Mouse (Mus musculus) ES-E14 (cell line): ENCODE measurements around the gene Meig1.

Experiments used
- CHD2 ChIP-seq: IDR thresholded peaks from 2 replicates; pipeline ENCODE4 v1.6.1; 2014; ENCODE audit warnings: mild to moderate bottlenecking, low read depth, low read length, inconsistent platforms
- HCFC1 ChIP-seq: IDR thresholded peaks from 2 replicates; pipeline ENCODE4 v1.6.1; 2012; ENCODE audit warnings: low read length, inconsistent platforms, borderline replicate concordance; ENCODE audit not compliant: insufficient read depth
- MAFK ChIP-seq: IDR thresholded peaks from 2 replicates; pipeline ENCODE4 v1.6.1; 2014; ENCODE audit warnings: mild to moderate bottlenecking, low read depth, low read length, inconsistent platforms; ENCODE audit not compliant: insufficient read depth
- ZC3H11A ChIP-seq: IDR thresholded peaks from 2 replicates; pipeline ENCODE4 v1.6.1; 2012; ENCODE audit warnings: low read depth, mild to moderate bottlenecking, inconsistent platforms, low read length, borderline replicate concordance
- ZNF384 ChIP-seq: IDR thresholded peaks from 2 replicates; pipeline ENCODE4 v1.6.1; 2012; ENCODE audit warnings: low read depth, low read length, inconsistent platforms

DNA sequence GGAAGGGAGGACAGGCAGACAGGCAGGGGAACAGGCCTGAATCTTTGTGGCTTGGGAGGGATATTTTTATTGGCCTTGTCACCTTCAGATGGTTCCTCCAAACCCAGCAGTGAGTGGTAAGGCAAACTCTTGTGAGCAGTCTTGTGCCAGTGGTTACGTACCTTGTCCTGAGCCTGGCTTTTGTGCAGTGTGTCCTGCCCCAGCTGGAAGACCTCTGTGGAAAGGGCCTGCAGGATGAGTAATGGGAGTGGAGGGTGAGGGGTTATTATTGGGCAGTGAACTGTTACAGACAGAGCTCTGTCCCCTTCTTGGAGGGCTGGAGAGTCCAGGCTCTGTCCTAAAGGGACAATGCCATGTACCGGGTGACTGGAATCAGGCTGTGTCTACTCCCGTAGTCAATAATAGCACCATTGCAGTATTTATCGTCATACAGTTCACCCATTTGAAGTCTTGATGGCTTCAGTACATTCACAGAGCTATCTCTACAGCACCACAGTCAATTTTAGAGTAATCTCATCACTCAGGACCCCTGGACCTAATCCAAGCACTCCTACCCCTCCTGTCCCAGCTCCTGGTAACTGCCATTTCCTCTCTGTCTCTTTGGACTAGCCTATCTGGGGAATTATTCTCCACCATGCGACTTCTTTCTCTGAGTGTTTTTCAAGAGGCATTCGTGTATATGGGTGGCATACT lies 13.1 kb upstream of the Meig1 start:
- TF ChIP-seq ZNF384 (no peak), CHD2 (no peak), HCFC1 (no peak), ZC3H11A (no peak), MAFK (no peak)
